Mouse (Mus musculus) testis, postnatal 10 days (tissue): ENCODE measurements around the gene Txndc11.

Experiments
- DNase-seq: peaks from one replicate; pipeline ENCODE4 v3.0.0; 2021; ENCODE audit warnings: low spot score

Gene Txndc11

DNA sequence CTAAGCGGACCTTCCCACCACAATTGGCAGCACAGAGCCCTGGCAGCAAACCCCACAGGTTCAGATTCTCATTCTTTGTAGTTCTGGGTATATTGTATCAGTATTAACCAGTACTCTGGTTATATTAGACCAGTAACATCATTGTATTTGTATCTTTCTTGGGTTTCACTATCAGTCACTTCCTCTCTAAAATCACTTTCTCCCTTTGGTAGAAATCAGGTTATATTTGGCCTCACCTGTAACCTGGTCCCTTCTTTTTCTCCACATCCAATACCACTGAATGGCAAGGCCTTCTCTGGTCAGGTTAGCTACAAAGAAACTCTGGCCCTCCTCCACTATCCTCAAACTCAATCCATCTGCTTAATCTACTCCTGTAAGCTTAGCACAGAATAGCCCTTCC is 29.5 kb downstream of the Txndc11 start:
- no peak for DNase-seq

DNA sequence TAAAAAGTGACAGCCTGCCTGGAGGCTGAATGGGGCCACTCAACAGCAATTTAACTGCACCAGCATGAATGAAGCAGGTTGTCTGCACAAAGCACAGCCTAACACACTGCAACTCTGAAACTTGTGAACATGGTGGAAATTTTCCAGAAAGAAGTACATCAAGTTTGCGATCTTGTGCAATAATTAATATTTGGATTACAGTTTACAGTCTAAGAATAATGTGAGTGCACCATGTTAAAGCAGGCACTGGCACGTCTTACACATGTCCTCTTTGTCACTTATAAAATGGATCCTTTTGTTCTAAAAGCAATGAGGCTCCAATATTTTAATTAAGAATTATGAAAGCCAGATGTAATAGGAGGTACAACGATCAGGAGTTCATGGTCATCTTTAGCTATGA is 37.1 kb downstream of the Txndc11 start:
- no peak for DNase-seq

DNA sequence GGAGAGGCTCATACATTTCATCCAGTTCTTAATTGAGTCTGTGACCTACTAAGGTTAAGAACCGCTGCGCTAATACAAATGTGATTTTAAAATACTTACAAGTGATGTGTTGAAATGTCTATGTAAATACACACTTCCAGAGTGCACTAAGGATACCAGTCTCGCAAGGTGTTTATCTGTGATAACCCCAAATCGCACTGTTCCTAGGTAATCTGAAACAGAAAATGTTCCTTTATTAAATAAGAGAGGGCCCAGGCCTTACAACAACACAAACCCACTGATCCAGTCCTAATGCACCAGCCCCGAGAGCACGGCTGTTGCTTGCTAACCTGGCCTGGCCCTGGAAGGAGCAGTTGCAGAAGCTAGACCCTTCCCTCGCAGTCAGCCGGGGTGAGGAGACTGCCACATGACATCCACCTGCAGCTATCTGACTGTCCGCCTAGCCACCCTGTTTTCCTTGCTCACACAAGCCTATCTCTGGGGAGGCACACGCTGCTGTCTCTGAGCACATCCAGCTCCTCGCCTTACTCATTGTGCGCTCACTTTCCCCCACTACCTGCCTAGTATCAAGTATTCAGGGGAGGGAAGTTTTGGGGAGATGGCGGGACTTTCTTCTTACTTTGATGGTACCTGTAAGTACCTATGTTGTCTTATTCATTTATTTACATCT is 40.6 kb downstream of the Txndc11 start:
- no peak for DNase-seq

DNA sequence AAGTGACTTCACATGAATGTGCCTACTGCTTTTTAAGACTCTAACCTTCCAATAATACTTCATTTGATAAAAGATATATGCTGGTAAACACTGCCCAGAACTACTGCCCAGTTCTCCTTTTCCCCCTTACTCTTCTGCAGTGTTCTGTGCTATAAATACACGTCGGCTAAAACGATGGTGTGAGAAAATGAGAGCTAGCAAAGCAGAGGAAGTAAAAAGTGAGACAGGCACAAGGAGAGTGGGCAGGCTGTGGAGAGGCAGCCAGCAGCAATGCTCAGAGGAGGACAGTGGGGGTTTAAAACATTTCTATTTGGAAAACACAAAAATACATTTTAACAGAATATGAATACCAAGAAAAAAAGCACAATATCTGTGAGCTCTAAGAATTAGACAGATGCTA is 41.9 kb downstream of the Txndc11 start:
- no peak for DNase-seq

DNA sequence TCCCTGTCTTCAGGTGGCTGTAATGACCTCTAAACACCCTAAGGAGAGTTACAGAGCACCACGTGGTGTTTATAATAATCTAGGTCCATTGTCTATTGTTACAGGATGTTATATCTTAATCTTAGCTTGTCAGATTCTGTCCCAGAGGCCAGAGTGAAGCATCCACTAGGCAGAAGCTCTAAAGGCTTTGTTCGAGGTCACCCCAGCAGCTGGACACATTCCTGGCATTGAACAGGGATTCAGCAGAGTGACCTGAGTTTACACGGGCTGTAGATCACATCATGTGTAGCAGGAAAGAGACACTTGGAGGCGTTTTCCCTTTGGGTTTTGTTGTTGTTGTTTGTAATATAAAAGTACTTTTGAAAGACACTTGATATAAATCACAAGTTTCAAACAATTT is 42.4 kb downstream of the Txndc11 start:
- DNase-seq, result no peak

DNA sequence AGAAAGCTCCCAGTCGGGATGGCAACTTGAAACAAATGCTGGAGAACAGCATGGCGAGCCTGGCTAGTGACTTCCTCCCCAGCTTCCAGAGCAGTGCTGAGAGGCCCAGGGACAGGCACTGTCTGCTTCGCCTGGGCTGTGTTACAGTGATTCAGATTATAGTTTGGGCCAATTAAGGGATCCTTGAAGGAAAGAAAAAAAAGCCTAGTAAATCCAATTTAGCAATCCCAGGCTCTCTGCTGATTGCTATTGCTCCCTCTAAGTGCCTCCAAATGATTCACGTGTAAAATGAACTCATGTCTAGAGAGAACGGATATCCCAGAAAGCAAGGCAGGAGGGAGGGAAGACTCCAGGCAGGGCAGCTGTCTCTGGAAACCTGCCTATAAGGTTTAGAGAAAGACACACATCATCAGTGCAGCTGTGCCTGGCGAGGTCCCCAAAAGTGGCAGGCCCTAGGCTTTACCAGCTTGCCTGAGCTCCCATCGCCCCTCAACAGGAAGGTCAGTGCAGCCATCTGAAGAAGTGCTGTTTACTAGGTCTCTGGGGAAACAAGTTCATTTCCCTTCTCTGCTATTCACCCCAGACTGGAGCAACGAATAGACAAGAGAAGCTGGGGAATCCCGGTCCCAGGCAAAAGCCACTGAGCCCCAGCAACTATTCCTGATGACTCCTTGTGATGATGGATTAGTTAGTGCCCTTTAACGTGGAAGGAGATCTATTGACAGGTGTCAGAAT is 43.4 kb downstream of the Txndc11 start:
- no peak for DNase-seq

DNA sequence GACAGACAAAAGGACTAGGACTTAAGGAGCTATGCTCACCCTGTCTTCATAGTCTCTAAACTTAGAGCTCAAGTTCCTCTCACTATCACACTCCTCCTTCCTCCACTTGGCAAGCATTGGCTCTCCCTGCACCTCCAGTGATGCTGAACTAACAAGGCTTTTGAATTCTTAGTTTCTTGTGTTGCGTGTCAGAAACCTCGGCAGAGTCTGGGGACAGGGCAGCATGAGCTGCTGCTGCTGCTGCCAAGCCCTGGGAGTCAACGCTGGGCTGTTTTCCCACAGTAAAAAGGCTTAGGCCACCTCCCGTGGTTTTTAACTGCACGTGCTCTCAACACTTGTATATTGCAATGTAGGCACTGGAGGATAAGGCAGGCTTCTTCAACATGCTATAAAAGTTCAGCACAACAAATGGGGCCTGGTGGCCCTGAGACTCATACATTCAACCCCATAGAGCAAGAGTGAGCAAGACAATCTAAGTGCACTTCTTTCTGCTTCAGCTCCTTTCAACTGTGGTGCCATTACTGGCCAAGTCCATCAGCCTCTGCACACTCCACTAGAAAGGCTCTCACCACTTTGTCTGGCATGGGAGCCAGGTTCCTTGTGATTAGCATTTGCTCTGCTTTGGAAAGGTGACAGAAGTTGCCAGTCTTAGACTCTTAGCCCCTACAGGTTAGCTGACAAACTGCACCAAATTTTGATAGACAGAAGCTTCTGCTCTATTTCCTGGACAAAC is 47.4 kb downstream of the Txndc11 start:
- no peak for DNase-seq

DNA sequence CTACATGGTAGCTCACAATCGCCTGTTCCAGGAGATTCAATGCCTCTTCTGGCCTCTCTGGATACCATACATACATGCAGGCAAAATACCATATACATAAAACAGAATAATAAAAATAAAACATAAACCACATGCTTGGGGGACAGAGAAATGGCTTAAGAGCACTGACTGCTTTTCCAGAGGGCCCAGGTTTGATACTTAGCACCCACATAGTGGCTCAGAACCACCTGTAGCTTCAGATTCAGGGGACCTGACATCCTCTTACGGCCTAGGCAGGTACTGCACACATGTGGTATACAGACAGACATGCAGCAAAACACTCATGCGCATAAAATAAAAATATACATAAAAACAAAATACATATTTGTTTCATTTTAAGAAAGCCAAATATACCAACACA is 48.2 kb downstream of the Txndc11 start:
- no peak for DNase-seq

DNA sequence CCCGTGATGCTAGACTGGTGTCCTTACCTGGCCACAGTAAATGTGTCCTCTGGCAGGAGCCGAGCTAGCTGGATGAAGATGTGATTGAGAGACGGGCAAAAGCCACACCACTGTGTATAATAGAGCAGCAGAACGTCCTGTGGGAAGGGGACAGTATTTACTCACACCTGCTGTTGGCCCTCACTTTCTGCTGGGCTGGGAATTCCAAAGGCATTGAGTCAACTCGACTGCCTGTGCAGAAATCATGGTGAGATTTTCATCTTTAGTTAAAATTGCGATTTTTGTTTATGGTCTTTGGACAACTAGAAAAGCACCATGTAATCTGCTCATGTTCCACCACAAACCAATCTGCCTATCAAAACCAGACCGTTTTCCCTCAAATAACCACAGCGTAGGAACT is 50.3 kb downstream of the Txndc11 start:
- no peak for DNase-seq

DNA sequence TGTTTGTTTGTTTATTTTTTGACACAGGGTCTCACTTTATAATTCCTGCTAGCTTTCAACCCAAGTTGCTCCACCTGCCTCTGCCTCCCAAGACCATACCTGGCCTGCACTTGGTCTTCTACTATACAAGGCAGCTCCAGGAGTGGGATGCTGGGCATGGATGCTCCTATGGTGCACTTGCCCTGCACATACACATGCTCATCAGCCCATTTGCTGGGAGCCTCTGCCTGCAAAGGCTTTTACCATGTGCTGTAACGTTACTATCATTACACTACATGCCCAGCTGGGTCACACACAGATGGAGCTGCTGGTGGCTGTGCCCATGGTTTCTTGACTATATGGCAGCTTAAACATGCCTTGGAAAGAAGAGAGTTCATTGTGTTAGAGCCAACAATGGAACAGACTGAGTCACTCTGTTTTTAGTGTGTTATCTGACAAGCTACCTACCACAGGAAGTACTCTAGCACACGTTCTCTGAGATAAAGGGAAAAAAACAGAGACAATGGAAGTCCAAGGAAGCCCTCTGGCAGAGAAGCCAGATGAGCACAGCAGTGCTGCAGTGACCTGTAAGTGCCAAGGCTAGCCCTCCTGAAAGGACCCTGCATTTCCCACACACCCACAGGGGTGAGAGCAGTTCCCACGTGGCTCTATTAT is 56.1 kb downstream of the Txndc11 start:
- DNase-seq, result no peak

DNA sequence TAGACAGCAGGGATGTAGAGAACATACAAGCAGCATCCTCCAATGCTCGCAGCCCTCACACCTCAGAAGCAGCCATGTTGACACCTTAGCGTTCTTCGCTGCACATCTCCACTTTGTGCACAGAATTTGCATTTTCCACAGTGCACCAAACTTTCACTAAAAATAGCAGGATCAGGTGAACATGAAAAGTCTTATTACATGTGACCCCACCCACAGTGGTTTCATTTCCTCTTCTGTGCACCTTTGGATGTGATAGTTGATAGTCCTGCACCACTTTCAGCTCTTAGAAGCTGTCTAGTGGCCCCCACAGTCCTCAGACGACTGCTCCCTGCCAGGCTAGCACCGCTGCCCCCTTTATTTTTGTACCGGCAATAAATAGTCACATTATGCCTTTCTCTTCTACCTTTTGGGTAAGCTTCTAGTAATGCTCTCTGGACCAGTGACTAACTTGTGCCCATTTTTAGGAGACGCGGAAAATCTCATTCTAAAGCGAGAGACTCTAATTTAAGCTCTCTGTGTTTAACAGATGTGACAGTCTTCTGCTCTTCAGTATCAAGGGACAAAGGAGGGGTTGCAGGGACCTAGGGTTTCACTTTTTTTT is 56.7 kb downstream of the Txndc11 start:
- DNase-seq, result no peak

DNA sequence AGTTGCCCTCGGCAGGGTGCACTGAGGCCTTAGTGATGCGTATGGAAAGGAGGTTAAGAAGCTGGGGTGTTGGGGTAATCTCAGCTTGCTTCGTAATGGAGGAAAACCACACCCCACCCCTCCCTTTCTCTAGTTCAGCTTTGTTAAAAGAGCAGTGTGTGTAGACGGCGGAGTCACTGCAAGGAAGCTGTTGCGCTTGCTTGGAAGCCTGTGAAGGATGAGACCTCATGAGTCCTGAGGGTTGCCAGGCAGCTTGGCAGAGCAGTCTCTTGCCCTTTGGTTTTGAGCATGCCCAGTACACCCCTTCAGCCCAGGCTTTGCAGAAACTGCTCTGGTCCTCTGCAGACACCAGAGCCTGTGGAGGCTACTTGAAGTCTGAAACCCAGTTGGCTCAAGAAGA is 61.4 kb downstream of the Txndc11 start:
- no peak for DNase-seq

DNA sequence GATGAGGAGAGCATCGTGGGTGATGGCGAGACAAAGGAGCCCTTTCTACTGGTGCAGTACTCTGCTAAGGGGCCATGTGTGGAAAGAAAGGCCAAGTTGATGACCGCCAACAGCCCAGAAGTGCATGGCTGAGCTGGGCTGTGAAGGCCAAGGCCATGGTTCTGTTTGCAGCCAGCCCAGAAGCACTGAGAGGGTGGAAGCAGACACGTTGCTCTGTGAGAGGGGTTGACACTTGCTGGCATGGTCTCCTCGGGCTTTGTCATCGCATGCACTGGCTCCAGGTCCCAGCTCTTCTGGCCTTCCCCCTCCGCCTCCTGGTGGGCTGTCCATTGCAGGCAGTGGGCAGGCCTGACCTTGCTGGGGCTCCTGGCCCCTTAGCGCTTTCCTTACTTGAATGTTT is 62.0 kb downstream of the Txndc11 start:
- DNase-seq, result no peak

DNA sequence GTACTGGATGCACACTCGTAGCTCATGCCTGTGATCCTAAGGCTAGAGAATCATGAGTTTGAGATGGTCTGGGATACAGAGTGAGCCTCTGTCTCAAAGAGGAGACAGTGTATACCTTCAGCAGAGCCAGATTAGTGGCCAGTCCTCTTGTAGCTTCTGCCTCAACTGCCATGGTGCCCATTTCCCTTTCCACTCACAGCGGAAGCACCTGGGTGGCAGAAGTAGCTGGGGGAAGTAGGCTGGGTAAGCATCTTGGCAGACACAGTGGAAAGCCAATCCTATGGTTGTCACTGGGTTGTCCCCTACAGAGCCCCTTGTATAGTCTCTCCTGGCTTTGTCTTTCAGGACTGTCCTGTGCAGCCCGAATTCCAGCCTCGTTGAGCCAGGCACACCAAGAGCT is 62.6 kb downstream of the Txndc11 start:
- DNase-seq, result no peak

DNA sequence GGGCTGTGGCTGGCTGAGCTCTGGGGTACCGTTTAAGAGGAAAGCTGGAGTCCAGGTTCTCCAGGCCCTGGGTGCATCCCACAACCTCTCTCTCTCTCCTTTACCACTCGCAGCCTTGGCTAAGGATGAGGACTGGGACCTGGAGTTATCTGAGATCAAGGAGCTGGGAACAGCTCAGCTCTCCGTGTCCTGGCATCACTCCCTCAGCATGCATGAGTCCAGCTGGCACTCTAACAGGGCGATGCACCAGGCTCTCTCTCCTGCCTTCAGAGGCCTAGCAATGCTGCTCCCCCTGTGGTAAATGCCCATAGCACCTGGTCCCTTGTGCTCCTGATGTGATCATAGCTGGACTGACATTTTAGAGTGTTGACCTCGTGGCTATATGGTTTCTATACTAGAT is 63.3 kb downstream of the Txndc11 start:
- DNase-seq, result no peak

DNA sequence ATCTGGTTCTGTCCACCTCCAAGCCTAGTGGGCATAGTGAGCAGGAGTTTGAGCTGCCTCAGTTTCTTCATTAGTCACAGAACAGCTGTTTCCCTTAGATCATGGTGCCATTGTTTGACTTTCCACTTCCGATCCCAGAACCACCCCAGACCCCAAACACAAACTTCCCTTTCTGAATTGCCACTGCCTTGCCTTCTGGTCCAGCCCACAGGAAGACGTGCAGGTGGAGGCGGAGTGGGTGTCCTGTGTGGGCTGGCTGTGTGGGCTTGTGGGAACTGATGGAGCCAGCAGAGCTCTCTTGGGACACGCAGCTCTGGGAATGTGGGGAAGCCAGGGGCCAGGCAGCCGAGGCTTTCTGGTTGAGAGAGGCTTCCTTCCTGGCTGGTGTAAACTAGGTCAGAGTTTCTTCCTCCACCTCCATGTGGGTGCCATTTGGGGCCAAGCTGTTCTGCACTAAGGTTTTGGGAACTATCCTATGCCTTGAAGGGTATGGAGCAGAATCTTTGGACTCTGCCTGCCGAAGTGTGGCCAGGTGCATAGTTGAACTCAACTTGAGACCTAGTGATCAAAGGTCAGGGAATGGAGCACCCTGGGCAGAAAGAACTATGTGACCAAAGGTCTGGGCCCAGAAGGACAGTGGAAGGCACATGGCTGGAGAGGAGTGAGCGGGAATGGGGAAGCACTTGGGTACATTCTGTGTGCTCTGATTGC is 64.6 kb downstream of the Txndc11 start:
- DNase-seq, result no peak

DNA sequence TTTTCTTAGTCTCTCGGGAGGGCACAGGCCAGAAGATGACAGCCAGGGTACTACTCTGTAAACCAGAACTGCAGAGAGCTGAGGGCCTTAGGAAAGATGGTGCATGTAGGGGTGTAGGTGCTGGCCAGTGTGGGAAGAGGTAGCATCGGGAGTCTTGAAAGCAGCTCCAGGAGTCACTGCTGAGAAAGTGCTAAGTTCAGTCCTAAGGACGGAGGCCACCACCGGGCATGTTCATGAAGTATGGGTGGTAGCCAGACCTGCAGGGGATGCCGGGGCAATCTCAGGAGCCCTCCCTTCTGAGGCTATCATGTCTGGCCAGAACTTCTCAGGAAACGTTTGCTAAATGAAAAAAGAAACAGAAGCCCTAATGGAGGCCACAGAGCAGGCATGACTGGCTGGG is 65.2 kb downstream of the Txndc11 start:
- DNase-seq, result no peak

DNA sequence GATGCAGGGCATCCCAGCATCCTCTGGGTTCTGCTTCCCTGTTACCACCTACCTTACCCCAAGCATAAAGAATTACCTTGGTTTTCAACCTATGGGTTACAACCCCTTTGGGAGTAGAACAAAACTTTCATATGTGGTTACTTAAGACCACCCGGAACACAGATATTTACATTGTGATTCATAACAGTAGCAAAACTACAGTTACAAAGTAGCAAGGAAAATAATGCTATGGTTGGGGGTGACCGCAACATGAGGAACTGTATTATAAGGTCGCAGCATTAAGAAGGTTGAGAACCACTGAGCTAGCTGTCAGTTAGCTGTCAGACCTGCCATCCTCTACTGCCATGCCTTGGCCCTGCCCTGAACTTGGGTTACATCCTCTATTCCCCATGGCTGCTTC is 65.8 kb downstream of the Txndc11 start:
- DNase-seq, result no peak

DNA sequence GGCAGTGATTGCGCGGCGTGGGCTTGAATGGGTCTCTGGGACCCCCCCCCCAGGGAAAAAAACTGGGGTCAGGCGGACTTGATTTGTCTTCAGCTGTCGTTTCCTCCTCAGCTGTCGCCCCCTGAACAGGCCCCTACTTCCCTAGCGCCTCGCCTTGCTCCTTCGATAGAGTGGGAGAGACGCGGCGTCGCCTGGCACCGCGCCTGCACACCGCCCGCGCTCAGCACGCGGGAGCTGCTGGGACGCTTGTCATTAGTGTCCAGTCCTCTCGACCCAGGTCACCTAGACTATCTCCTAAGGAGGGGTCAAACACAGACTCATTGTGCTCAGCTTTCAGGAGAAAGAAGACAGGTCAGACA is 67.6 kb downstream of the Txndc11 start:
- DNase-seq, result peak; percentile 74

DNA sequence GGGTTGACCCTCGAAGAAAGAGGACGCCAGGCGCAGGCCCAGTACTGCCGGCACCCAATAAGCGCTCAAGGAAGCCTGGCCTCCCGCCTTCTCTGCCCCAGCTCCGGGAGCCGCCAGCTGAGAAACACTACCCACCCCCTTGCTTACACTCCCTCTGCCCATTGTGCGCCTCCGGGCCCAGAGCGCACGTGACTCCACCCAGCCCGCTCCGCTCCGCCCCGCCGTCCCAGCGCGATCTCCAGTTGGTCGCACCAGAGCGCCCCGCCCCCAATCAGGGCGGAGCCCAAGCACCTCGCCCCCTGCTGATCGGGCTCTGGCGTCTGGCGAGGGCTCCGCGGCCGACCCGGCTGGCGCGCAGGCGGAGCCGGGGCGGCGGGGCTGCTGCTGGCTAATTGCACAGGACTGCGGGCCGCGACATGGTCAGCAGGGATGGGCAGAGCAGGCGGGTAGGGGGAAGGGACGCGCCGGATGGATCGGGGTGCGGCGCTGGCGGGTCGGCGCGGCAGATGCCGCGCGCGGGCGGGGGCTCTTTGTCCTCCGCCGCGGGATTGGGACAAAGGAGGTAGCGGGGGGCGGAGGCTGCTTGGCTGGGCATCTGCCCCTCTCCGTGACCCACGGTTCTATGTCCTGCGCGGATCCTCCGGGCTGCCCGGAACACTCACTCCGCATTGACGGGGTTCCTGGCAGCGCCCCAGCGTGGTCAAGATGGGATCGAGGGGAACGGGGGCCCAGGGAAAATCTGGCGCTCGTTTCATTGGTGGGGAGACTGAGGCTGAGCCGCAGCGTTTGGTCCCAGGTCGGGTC is 68.2 kb downstream of the Txndc11 start, which contains the start of gene Litaf:
Gene Litaf, minus strand, starts transcription at position 129 of the 804 bp plus-strand sequence.
- peak; percentile 98 for DNase-seq

DNA sequence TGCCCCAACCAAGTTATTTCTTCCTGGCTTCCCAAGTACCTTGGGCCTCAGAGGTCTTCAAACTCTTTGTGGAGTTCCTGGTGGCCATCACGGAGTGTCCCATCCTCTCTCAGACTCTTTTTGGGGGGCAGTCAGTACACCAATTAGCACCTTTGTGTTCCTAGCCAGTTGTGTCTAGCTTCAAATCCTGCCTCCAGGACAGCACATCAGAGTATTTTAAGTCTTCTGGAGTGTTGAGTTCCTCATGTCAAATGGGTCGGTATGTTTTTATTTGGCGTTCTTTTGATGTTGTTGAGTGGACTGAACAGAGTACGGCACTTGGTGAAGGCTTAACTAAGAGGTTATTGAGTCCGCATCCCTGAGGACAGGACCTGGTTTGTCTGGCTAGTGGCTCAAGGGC is 69.0 kb downstream of the Txndc11 start:
- no peak for DNase-seq
